ENCODE assay signal across 17 mouse cellular contexts in the genomic region with DNA sequence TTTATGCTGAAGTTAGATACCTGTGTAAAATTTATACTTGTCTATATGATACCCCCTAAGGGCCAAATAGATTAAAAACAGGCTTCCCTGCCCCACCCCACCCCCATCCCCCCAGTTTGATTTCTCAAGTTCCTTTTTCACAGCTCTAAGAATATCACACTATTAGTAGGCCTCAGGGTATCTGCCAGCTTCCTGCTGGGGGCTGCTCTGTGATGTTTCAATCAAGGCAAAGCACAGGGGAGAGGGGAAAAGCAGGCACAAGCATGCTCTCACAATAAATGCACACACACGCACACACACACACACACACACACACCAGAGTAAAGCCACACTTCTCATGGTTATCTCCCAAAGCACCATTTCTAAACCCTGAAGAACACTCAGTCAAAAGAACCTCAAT. TPM values are rescaled to one million over a fixed set of nuclear protein-coding genes. Genes with fewer than 3 reads are reported as not detected.
DNase-seq lines count a peak whose midpoint lies in the region; ATAC-seq lines count a peak whose summit lies in the region.
"Had no signal": no experiment of that assay in that cellular context is flagged by ENCODE, and none has a peak within 500 bp of the region (broad histone marks: within the 10 kb centered on the region; RNA-seq: fewer than 3 reads in every experiment).

No protein-coding gene starts in this region.

- H3K9ac ChIP-seq in midbrain, embryonic 11.5 days (ENCODE audit: low read length), result no peak overlapping the region
- no peak overlapping the region for H3K9ac ChIP-seq in hindbrain, embryonic 14.5 days
- H3K9ac ChIP-seq in midbrain, embryonic 16.5 days (ENCODE audit: low read depth, low read length), result no peak overlapping the region
- H3K9ac ChIP-seq: embryonic facial prominence, embryonic 12.5 days; heart, embryonic 12.5 days; intestine, embryonic 15.5 days; limb, embryonic 15.5 days; stomach, embryonic 15.5 days had no signal

- H3K4me2 ChIP-seq in midbrain, embryonic 11.5 days, result no peak overlapping the region
- no peak overlapping the region for H3K4me2 ChIP-seq in hindbrain, embryonic 14.5 days (replicated peaks)
- no peak overlapping the region for H3K4me2 ChIP-seq in midbrain, embryonic 16.5 days (ENCODE audit: low read length)
- H3K4me2 ChIP-seq: embryonic facial prominence, embryonic 12.5 days; heart, embryonic 12.5 days; intestine, embryonic 15.5 days; limb, embryonic 15.5 days; stomach, embryonic 15.5 days had no signal

- no peaks in the 10 kb centered on the region for H3K36me3 ChIP-seq in midbrain, embryonic 10.5 days
- no peaks in the 10 kb centered on the region for H3K36me3 ChIP-seq in midbrain, embryonic 11.5 days (ENCODE audit: control insufficient read depth, insufficient read depth, low read length)
- H3K36me3 ChIP-seq in hindbrain, embryonic 14.5 days (replicated peaks; ENCODE audit: control insufficient read depth, insufficient read depth), result no peaks in the 10 kb centered on the region
- H3K36me3 ChIP-seq in midbrain, embryonic 16.5 days (ENCODE audit: control insufficient read depth, insufficient read depth, low read length), result no peaks in the 10 kb centered on the region
- H3K36me3 ChIP-seq: embryonic facial prominence, embryonic 12.5 days; heart, embryonic 12.5 days; intestine, embryonic 15.5 days; limb, embryonic 15.5 days; stomach, embryonic 15.5 days had no signal

- ATAC-seq in cerebellum, adult (ENCODE audit: insufficient number of reproducible peaks, low FRiP score, low TSS enrichment), result no peak
- no peak for ATAC-seq in midbrain, embryonic 11.5 days (ENCODE audit: low FRiP score)
- peak; percentile 37; the same call in 1 of the 2 replicates for ATAC-seq in hindbrain, embryonic 14.5 days (ENCODE audit: low FRiP score)
- ATAC-seq in midbrain, embryonic 16.5 days, result peak; percentile 60
- ATAC-seq: intestine, embryonic 15.5 days had no signal

- H3K27me3 ChIP-seq in midbrain, embryonic 10.5 days (ENCODE audit: low read depth, poor library complexity, severe bottlenecking), result peaks cover 88% of the 10 kb centered on the region
- H3K27me3 ChIP-seq in midbrain, embryonic 11.5 days (ENCODE audit: control insufficient read depth, insufficient read depth, low read length), result peaks cover 26% of the 10 kb centered on the region
- H3K27me3 ChIP-seq in hindbrain, embryonic 14.5 days (ENCODE audit: control insufficient read depth, insufficient read depth, low read length), result peaks cover 16% of the 10 kb centered on the region; the same call in 1 of the 2 replicates
- no peaks in the 10 kb centered on the region; the same call in 1 of the 2 replicates for H3K27me3 ChIP-seq in midbrain, embryonic 16.5 days (ENCODE audit: control insufficient read depth, insufficient read depth, low read depth, low read length)
- H3K27me3 ChIP-seq: heart, embryonic 12.5 days; intestine, embryonic 15.5 days; stomach, embryonic 15.5 days had no signal

- DNase-seq in cerebellum, postnatal 14 days, result peak; percentile 33 to 45
- peak; percentile 21 for DNase-seq in midbrain, embryonic 10.5 days (ENCODE audit: low spot score)
- DNase-seq in midbrain, embryonic 11.5 days (ENCODE audit: low spot score, missing footprints), result no peak
- no peak for DNase-seq in hindbrain, embryonic 14.5 days (ENCODE audit: low spot score)
- no peak for DNase-seq in kidney, adult 18-20 months
- DNase-seq in adrenal gland, postnatal 4 days (ENCODE audit: low spot score in 2 of 2), result no peak
- DNase-seq: adrenal gland, postnatal 10 days; cerebellum, adult 9-11 months; lung, postnatal 10 days had no signal

- peaks cover 17% of the 10 kb centered on the region for H3K4me1 ChIP-seq in midbrain, embryonic 10.5 days
- H3K4me1 ChIP-seq in midbrain, embryonic 11.5 days (ENCODE audit: control insufficient read depth, insufficient read depth, low read length), result peaks cover 5% of the 10 kb centered on the region; the same call in 1 of the 2 replicates
- no peaks in the 10 kb centered on the region for H3K4me1 ChIP-seq in hindbrain, embryonic 14.5 days (replicated peaks; ENCODE audit: control insufficient read depth, insufficient read depth, low read length)
- no peaks in the 10 kb centered on the region; the same call in 1 of the 2 replicates for H3K4me1 ChIP-seq in midbrain, embryonic 16.5 days (ENCODE audit: control insufficient read depth, insufficient read depth, low read length)
- H3K4me1 ChIP-seq: embryonic facial prominence, embryonic 12.5 days; intestine, embryonic 15.5 days; limb, embryonic 15.5 days; stomach, embryonic 15.5 days had no signal

- no peaks in the 10 kb centered on the region for H3K9me3 ChIP-seq in midbrain, embryonic 10.5 days (replicated peaks)
- no peaks in the 10 kb centered on the region for H3K9me3 ChIP-seq in midbrain, embryonic 11.5 days (ENCODE audit: control insufficient read depth, low read length)
- H3K9me3 ChIP-seq in hindbrain, embryonic 14.5 days (ENCODE audit: control insufficient read depth, low read length), result no peaks in the 10 kb centered on the region
- H3K9me3 ChIP-seq in midbrain, embryonic 16.5 days (replicated peaks; ENCODE audit: control insufficient read depth, low read length, poor library complexity, severe bottlenecking), result no peaks in the 10 kb centered on the region
- H3K9me3 ChIP-seq: embryonic facial prominence, embryonic 12.5 days; heart, embryonic 12.5 days; intestine, embryonic 15.5 days; limb, embryonic 15.5 days; stomach, embryonic 15.5 days had no signal

- no peak overlapping the region for H3K27ac ChIP-seq in midbrain, embryonic 10.5 days (replicated peaks)
- H3K27ac ChIP-seq in midbrain, embryonic 11.5 days (ENCODE audit: low read depth, low read length), result no peak overlapping the region
- H3K27ac ChIP-seq in hindbrain, embryonic 14.5 days, result no peak overlapping the region
- H3K27ac ChIP-seq in midbrain, embryonic 16.5 days (ENCODE audit: low read length), result no peak overlapping the region
- H3K27ac ChIP-seq: embryonic facial prominence, embryonic 12.5 days; intestine, embryonic 15.5 days; layer of hippocampus, adult 2 months; limb, embryonic 15.5 days; stomach, embryonic 15.5 days had no signal

- H3K4me3 ChIP-seq in midbrain, embryonic 10.5 days, result no peak overlapping the region
- H3K4me3 ChIP-seq in midbrain, embryonic 11.5 days (ENCODE audit: low read depth, low read length), result no peak overlapping the region
- no peak overlapping the region for H3K4me3 ChIP-seq in hindbrain, embryonic 14.5 days (replicated peaks; ENCODE audit: low read length)
- H3K4me3 ChIP-seq in midbrain, embryonic 16.5 days (ENCODE audit: low read depth, low read length), result no peak overlapping the region
- H3K4me3 ChIP-seq: embryonic facial prominence, embryonic 12.5 days; heart, embryonic 12.5 days; intestine, embryonic 15.5 days; layer of hippocampus, adult 2 months; limb, embryonic 15.5 days; stomach, embryonic 15.5 days had no signal

- 33% methylated on average over 1 of the region's 1 CpGs for WGBS in midbrain, embryonic 10.5 days
- 50% methylated on average over 1 of the region's 1 CpGs for WGBS in midbrain, embryonic 11.5 days
- WGBS in hindbrain, embryonic 14.5 days, result 14% methylated on average over 1 of the region's 1 CpGs
- 43% methylated on average over 1 of the region's 1 CpGs for WGBS in midbrain, embryonic 16.5 days

RNA-seq across cellular contexts. Expression of a gene that starts 43.0 kb away (rescaled TPM):
- polyA plus RNA-seq in midbrain, embryonic 10.5 days (2016; fragmentation: Nextera tagmentation; extraction: Ambion mirVana), result 1.3 and 2.4 TPM in 2 replicates
- polyA plus RNA-seq in midbrain, embryonic 11.5 days (2014; fragmentation: Nextera tagmentation; extraction: Ambion mirVana), result 0.51 and 0.68 TPM in 2 replicates
- polyA plus RNA-seq in hindbrain, embryonic 14.5 days (2014; fragmentation: Nextera tagmentation; extraction: Ambion mirVana), result 0.31 and 0.37 TPM in 2 replicates
- polyA plus RNA-seq in midbrain, embryonic 16.5 days (2015; fragmentation: Nextera tagmentation; extraction: Ambion mirVana), result 0.60 and 0.90 TPM in 2 replicates
- total RNA-seq in adrenal gland, postnatal 4 days (2021), result 1 to 10 TPM; 5.8 to 6.3 TPM

Comparison
In these comparisons a context has a peak if more than half of its experiments do, and no peak if none do; other contexts are left out.
1. DNase-seq: peak in cerebellum, postnatal 14 days (2 of 2) and midbrain, embryonic 10.5 days (single experiment); none in midbrain, embryonic 11.5 days (single experiment), hindbrain, embryonic 14.5 days (single experiment), kidney, adult 18-20 months (single experiment) and adrenal gland, postnatal 4 days (0 of 2).
2. ATAC-seq: peak in hindbrain, embryonic 14.5 days (single experiment) and midbrain, embryonic 16.5 days (single experiment); none in cerebellum, adult (single experiment) and midbrain, embryonic 11.5 days (single experiment).